Mouse (Mus musculus): ENCODE data around the gene Camta1. TPM values are rescaled to one million over a fixed set of nuclear protein-coding genes. Genes with fewer than 3 reads are reported as not detected.
A peak's percentile ranks its signal among the peaks of the same experiment; 100 is the strongest.

Camta1 gene
- total RNA-seq, 1 experiment from 2014 or later = 37.3 TPM

DNA sequence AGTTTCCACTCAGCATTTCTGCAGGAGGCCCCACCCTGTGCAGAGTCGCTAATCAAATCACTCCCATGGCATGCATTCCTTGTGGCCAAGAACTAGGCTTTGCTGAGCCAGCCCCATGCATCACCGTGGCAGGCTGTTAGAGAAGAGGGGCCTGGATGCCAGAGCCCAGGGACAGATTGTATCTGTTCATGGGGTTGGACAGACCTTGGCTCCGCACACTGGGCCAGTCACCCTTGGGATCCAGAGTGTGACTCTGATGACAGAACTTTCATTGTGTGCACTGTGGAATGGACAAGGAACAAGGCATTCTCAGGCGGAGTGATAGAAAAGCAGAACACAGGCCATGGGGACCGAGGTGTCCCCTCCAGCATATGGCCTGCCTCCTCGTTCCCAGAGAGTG is 610.9 kb downstream of the Camta1 start:
- no peak for DNase-seq

DNA sequence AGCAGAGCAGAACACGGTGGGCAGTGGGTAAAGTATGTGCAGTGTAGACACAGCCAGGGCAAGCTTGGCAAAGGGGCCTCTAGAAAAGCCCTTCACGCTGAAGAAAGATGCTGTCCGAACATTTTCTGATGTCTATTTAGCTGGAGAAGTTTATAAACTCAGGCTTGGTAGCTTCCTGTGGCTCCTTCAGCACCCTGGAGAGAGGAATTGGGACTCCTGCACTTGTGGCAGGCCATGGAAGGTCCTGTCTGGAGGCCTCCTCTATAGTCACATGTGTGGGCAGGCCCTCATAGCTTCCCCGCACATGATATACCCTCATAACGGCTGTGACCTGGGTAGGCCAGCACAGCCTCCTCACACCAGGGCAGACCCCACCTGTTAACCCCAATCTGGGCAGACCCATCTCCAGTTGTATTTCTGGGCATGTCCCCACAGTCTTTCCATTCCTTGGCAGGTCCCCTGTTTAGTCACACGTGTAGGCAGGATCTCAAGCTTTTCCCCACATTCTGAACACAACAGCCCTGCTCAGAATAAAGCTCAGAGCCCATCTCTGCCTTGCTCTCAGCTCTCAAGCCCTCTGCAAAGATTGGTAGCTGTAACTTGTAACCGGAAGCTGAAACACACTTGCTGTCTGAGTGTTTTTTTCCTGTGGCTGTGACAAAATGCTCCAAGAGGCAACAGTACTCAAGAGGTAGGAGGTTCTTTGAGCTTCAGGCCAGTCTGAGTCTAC is 616.4 kb downstream of the Camta1 start:
- no peak for DNase-seq

GRCm38 (mm10) chr4:151243445-151243844 is 618.2 kb downstream of the Camta1 start:
- no peak for DNase-seq

DNA sequence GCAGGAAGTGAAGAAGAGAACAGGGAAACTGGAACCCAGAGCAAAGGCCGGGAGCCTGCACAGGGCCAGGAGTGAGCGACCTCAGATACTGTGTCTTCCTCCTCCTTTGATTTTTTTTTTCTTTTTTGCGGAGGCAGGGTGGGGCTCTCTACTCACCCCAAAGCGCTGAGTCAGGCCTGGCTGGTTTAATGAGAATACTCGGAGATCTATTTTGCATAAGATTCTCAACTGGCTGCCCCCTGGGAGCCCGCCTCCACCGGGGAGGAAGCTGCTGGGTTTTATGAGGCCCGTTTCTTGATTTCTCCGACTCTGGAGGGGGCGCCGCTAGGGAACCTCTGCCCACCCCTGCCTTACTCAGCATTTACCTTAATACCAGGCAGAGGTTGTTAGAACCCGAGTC is 618.9 kb downstream of the Camta1 start:
- DNase-seq = no peak

DNA sequence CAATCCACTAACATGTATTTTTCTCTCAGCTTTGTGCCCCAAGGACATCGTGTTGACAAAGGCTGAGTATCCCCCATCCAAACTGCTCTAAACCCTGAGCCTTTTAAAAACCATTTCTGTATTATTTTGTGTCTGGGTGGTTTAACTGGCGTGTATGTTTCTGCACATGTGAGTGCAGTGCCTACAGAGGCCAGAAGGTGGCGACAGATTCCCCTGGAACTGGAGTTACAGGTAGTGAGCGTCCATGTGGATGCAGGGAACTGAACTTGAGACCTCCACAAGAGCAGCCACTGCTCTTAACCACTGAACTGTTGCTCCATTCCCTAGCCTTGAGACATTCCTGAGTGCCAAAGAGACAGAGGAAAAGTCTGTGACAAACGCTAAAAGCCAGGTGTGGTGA is 621.2 kb downstream of the Camta1 start:
- DNase-seq = no peak

- no peak for DNase-seq
These were observed 622.5 kb downstream of the Camta1 start for GRCm38 (mm10) chr4:151238970-151239684.

- DNase-seq = peak; percentile 27
These were observed 624.2 kb downstream of the Camta1 start for GRCm38 (mm10) chr4:151237501-151237900.

DNA sequence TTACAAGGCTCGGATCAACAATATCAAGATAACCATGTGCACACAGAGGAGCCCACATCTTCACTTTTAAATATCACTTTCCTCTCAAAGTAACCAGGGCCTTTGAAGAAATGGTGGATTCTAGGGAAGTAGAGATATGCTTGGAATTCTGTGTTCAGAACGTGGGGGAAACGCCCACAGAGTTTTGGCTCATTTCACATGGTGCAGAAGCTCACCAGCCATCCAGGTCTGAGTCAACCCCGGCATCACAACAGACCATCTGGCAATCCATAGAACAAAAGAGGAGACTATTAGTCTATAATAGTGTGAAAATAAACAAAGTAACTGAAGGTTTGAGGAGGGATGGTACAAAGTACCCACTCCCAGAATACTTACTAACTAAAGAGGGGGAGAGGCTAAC is 626.7 kb downstream of the Camta1 start:
- no peak for DNase-seq

DNA sequence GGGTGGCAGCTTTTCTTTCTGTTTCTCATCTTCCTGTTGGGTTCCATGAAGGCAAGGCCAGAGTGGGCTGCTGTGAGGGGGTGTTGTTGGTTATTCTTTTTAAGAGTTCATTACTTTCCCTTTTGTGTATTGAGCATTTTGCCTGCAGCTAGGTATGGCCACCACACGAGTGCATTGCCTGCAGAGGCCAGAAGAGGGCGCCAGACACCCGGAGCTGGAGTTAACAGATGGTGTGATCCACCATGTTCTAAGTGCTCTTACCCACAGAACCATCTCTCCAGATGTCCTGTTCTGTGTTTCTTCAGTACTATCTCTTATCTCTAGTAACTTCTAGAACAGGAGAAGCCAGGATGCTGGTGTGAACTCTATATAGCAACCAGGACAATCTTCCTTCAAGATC is 629.6 kb downstream of the Camta1 start:
- DNase-seq = no peak

GRCm38 (mm10) chr4:151229073-151229472 is 632.6 kb downstream of the Camta1 start:
- no peak for DNase-seq

DNA sequence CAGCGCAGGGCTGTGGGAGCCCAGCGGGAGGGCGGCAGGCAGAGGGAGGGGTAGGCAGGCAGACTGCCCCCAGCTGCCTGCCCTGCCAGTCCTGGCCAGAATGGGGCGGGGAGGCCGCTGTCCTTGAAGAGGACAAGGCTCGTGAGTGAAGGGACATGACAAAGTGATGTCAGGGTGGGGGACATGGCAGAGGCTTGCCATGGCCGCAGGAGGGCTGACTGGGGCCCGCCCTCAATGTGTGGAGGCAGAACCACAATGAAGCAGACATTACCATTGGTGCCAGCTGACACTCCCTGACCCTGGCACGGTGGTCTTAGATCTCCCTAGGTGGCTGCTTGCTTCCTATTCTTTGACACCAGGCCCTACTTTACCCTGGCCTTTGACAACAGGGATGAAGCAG is 635.2 kb downstream of the Camta1 start:
- DNase-seq = no peak

- DNase-seq = no peak
These were observed 637.7 kb downstream of the Camta1 start for GRCm38 (mm10) chr4:151224017-151224416.

GRCm38 (mm10) chr4:151223263-151223996 is 638.2 kb downstream of the Camta1 start:
- no peak for DNase-seq

DNA sequence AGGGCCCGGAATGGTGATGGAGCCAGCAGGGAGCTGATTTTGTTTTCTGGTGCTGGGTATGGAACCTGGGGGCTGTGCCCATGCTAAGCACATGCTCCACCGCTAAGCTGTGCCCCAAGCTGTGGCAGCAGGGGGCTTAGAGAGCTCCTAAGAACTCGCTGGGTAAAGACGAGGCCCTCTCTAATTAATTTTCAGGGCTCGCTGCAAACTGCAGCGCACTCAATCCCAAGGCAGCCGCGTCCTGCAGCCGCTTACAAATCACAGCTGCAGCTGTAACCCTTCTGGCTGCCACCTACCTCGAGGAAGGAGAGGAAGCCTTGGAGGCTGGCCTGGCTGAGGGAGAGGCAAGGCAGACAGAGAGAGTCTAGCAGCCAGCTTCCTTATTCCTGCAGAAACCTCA is 639.0 kb downstream of the Camta1 start:
- DNase-seq = no peak

- no peak for DNase-seq
These were observed 645.0 kb downstream of the Camta1 start for GRCm38 (mm10) chr4:151216553-151217292.

DNA sequence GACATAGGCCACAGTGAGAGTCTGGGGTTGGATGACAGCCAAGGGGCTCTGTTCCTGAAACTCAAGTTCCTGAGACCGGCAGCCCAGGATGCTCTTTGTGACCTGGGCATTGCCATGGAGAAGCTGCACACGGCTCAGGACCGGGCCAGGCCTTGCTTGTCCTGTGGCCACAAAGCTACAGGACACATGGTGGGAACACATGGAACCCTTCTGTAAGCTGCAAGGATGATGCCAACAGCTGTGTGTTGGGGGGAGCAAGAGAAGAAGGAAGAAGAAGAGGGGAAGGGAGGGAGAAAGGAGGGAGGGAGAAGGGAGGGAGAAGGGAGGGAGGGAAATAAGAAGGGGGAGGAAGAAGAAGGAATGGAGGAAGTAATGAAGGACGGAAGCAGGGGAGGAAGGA is 645.8 kb downstream of the Camta1 start:
- DNase-seq = no peak

DNA sequence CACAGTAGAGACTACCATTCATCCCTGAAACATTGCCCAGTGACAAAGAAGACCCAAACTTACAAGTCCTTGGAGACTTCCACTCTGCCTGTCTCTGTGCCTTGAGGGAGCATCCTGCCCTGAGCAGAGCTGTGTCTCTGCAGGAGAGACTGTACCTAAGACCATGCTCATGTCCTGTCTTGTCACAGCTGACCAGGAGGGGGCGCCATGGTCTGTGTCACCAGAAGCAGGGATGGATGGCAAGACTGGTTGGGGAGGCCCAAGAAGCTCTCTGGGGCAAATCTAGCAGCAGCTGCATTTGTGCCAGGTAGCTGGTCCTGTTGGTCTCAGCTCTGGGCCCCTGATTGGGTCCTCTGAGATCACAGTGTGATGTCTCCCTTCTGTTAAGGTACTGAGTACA is 646.5 kb downstream of the Camta1 start:
- DNase-seq = no peak

DNA sequence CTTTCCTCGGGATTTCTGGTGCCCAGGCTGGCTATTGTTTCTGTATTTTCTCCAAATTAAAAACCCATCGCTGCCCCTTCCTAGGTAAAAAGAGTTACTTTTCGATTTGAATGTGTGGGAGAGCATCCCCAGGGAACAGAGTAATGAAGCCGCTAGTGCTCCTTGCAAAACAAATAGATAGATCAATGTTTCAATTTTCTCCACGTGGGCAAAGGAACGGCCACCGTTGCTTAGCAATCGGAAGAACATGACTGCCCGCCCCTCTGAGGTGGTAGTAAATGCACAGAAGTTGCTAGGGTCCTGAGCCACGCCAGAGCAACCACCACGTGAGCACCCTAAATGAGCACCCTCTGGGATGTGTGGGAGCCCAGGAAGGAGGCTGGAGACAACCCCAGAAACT is 648.2 kb downstream of the Camta1 start:
- DNase-seq = no peak

GRCm38 (mm10) chr4:151211992-151212391 is 649.7 kb downstream of the Camta1 start:
- DNase-seq = no peak

DNA sequence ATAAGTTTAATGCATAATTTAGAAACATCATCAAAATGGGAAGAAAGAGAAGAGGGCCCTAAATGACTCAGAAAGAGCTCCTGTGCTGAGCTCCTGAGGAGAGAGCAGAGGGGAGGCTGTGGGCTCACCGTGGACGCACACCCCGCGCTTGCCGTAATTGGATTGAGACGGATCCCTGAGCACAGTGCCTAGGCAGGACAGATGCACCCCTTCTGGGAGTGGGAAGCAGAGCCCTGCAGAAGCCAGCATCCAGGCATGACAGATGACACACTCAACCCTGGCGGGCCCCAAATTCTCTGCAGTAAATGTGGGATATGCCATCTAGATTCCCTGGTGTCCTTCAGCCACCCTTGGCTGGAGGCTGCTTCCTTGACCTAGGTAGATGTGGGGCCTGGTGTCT is 654.1 kb downstream of the Camta1 start:
- no peak for DNase-seq

GRCm38 (mm10) chr4:151202891-151203290 is 658.8 kb downstream of the Camta1 start:
- no peak for DNase-seq

- no peak for DNase-seq
These were observed 661.4 kb downstream of the Camta1 start for GRCm38 (mm10) chr4:151200316-151200715.

DNA sequence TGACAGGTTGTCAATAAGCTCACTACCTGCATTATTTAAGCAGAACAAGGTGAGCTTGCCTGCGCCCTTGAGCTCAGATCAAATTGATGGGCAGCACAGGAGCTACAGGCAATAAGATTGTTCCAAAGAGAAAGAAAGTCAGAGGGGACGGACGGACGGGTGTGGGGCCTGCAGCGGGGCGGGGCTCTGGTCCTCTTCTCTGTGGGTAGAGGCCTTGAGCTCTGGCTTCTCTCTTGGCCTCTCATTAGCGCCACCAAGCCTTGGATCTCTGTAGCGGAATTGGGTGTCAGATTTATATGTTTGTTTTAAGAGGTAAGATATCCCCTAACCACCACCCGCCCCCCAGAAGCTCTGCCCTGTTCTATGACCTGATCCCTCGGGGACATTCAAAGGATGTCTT is 666.5 kb downstream of the Camta1 start:
- DNase-seq = no peak
